Mouse (Mus musculus) layer of hippocampus, postnatal 14 days (tissue): ENCODE data around the gene Pgs1. TPM values are rescaled to one million over a fixed set of nuclear protein-coding genes. Genes with fewer than 3 reads are reported as not detected.

ENCODE experiments used
- DNase-seq, 2 experiments: peaks; one replicate each; pipeline ENCODE4 v3.0.0; 2021 to 2022; ENCODE audit warnings: low spot score in 2 of 2, mixed read lengths in 1 of 2
- total RNA-seq, 2 experiments: library from RNA; stranded (reverse); gene quantifications; 2 replicates each; pipeline ENCODE4 v1.2.3; 2021

Pgs1 gene
- total RNA-seq, 2 experiments from 2014 or later: 65.4 to 66.9 TPM

GRCm38 (mm10) chr11:117975211-117975967, 10.7 kb upstream of the Pgs1 start:
- no peak for DNase-seq

- no peak for DNase-seq
These were observed 10.0 kb upstream of the Pgs1 start for GRCm38 (mm10) chr11:117976081-117976582.

- DNase-seq: no peak
These were observed 8.3 kb upstream of the Pgs1 start for GRCm38 (mm10) chr11:117977694-117978360.

- no peak for DNase-seq
These were observed 6.7 kb upstream of the Pgs1 start for GRCm38 (mm10) chr11:117979388-117979787.

- DNase-seq: no peak
These were observed 3.7 kb upstream of the Pgs1 start for GRCm38 (mm10) chr11:117982426-117982825.

- no peak for DNase-seq
These were observed 2.3 kb upstream of the Pgs1 start for GRCm38 (mm10) chr11:117983770-117984169.

- DNase-seq: no peak
These were observed 950 bp downstream of the Pgs1 start for GRCm38 (mm10) chr11:117987032-117987451.

GRCm38 (mm10) chr11:117987968-117988367, 1.9 kb downstream of the Pgs1 start:
- no peak for DNase-seq

GRCm38 (mm10) chr11:117989241-117989640, 3.1 kb downstream of the Pgs1 start:
- DNase-seq: no peak

- no peak for DNase-seq
These were observed 3.8 kb downstream of the Pgs1 start for GRCm38 (mm10) chr11:117989926-117990325.

- DNase-seq: no peak
These were observed 5.7 kb downstream of the Pgs1 start for GRCm38 (mm10) chr11:117991502-117992470.

GRCm38 (mm10) chr11:117993190-117994175, 7.4 kb downstream of the Pgs1 start:
- no peak for DNase-seq

- no peak for DNase-seq
These were observed 8.4 kb downstream of the Pgs1 start for GRCm38 (mm10) chr11:117994250-117995057.

GRCm38 (mm10) chr11:117995255-117995654, 9.2 kb downstream of the Pgs1 start:
- DNase-seq: no peak

- DNase-seq: no peak
These were observed 9.6 kb downstream of the Pgs1 start for GRCm38 (mm10) chr11:117995661-117996060.

GRCm38 (mm10) chr11:117996066-117996465, 10.0 kb downstream of the Pgs1 start:
- DNase-seq: no peak

- DNase-seq: no peak
These were observed 11.0 kb downstream of the Pgs1 start for GRCm38 (mm10) chr11:117997085-117997484.

- no peak for DNase-seq
These were observed 12.3 kb downstream of the Pgs1 start for GRCm38 (mm10) chr11:117998356-117998755.

- no peak for DNase-seq
These were observed 13.3 kb downstream of the Pgs1 start for GRCm38 (mm10) chr11:117999260-117999934.
